Mouse (Mus musculus) neural tube, embryonic 15.5 days (tissue): Measurements from ENCODE around the gene Hist1h4f. TPM values are rescaled to one million over a fixed set of nuclear protein-coding genes. Genes with fewer than 3 reads are reported as not detected.
A peak's percentile ranks its signal among the peaks of the same experiment; 100 is the strongest.
"Not testable (repeated sequence)": the region's sequence is repeated elsewhere in the genome, so short reads cannot be mapped to it uniquely, and the experiment has no call there.

Source experiments
- ATAC-seq: fragments of 200-750 bp; cut with Nextera tagmentation; 2 replicates; pipeline ENCODE4 v1.8.0; 2017; ENCODE audit warnings: mild to moderate bottlenecking, moderate TSS enrichment, moderate library complexity; ENCODE audit not compliant: low FRiP score
- H3K27ac ChIP-seq: fragments of 300-500 bp; sonication (generic); replicated peaks from 2 replicates; pipeline ENCODE4 v1.5.1; 2015; ENCODE audit warnings: mild to moderate bottlenecking, inconsistent platforms
- H3K27me3 ChIP-seq: fragments of 300-500 bp; sonication (generic); replicated peaks from 2 replicates; pipeline ENCODE4 v1.6.1; 2015; ENCODE audit warnings: inconsistent platforms
- H3K36me3 ChIP-seq: fragments of 300-500 bp; sonication (generic); 2 replicates; pipeline ENCODE4 v1.6.1; 2015; ENCODE audit warnings: inconsistent platforms
- H3K4me1 ChIP-seq: fragments of 300-500 bp; sonication (generic); 2 replicates; pipeline ENCODE4 v1.6.1; 2015; ENCODE audit warnings: inconsistent platforms
- H3K4me2 ChIP-seq: fragments of 300-500 bp; sonication (generic); 2 replicates; pipeline ENCODE4 v1.6.1; 2015; ENCODE audit warnings: inconsistent platforms, mild to moderate bottlenecking, moderate library complexity
- H3K4me3 ChIP-seq: fragments of 300-500 bp; sonication (generic); replicated peaks from 2 replicates; pipeline ENCODE4 v1.5.1; 2015; ENCODE audit warnings: mild to moderate bottlenecking, inconsistent platforms
- H3K9ac ChIP-seq: fragments of 300-500 bp; sonication (generic); replicated peaks from 2 replicates; pipeline ENCODE4 v1.6.1; 2015; ENCODE audit warnings: mild to moderate bottlenecking, inconsistent platforms
- H3K9me3 ChIP-seq: fragments of 300-500 bp; sonication (generic); replicated peaks from 2 replicates; pipeline ENCODE4 v1.6.1; 2016; ENCODE audit warnings: inconsistent platforms
- WGBS: fragments of 180-500 bp; shearing (Covaris S2); methylation state at CpG from one replicate; pipeline ENCODE4 v1.1.7; 2015; ENCODE audit warnings: mixed read lengths; 5-methylcytosine and 5-hydroxymethylcytosine counted together
- polyA plus RNA-seq: library from polyadenylated mRNA; unstranded; fragments of >200 nt; fragmentation: Nextera tagmentation; extraction: Ambion mirVana; gene quantifications from 2 replicates; pipeline ENCODE4 v1.2.1, GENCODE M21; 2015

Hist1h4f gene
- not detected in 2 replicates for polyA plus RNA-seq

DNA sequence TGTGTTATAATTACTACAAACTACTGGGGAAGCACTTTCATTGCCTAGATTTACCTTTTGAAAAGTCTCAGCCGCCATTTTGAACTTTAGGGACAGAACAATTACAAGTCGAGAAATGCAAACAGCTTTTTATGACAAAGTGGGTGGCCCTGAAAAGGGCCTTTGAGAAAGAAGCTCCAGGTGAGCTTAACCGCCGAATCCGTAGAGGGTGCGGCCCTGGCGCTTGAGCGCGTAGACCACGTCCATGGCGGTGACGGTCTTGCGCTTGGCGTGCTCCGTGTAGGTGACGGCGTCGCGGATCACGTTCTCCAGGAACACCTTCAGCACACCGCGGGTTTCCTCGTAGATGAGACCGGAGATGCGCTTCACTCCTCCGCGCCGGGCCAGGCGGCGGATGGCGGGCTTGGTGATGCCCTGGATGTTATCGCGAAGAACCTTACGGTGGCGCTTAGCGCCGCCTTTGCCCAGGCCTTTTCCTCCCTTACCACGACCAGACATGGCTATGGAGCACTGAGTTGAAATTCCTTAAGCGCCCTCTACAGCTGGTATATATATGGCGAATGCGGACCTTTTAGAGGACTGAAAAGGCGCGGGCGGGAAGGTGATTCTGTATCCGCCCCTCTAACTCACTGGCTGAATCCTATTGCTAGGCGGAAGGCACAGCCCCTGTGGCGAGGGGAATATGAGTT is at the start of gene Hist1h4f:
Gene Hist1h4f (minus strand): TSS at position 503 of the 689 bp plus-strand sequence.
- peak within 1 kb of the TSS; percentile 49 for H3K4me3 ChIP-seq

DNA sequence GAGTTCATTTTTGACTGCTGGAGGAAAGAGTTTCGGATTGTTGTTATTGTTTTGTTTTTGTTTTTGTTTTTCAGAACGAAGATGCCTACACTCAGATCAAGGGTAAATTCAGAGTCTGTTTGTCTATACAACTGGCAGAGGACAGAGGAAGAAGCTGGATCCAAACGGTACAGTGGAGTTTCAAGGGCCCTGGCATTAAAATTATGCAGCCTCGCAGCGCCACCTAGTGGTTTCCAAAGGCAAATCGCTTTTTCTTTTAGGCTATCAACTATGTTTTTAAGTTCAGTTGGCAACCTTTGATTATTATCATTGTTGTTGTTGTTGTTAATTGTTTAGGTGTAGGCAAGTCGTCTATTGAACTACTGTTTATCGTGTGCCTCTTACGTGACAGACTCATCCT is 46.5 kb upstream of the Hist1h4f start:
- no peak overlapping the region for H3K4me3 ChIP-seq
- H3K4me1 ChIP-seq: no peaks in the 10 kb centered on the region
- no peak for ATAC-seq
- H3K36me3 ChIP-seq: no peaks in the 10 kb centered on the region
- no peak overlapping the region for H3K9ac ChIP-seq
- H3K9me3 ChIP-seq: no peaks in the 10 kb centered on the region
- no peaks in the 10 kb centered on the region for H3K27me3 ChIP-seq
- no peak overlapping the region for H3K27ac ChIP-seq
- 8% methylated on average over 9 of the region's 9 CpGs for WGBS
- H3K4me2 ChIP-seq: no peak overlapping the region

More for the DNA sequence above, at the start of gene Hist1h4f:
- under 1% methylated on average over 47 of the region's 47 CpGs for WGBS
- not testable (repeated sequence) for H3K27me3 ChIP-seq, H3K36me3 ChIP-seq, H3K9me3 ChIP-seq
- H3K27ac ChIP-seq: peak within 1 kb of the TSS; percentile 90
- H3K4me1 ChIP-seq: peaks cover 25% of the 10 kb centered on the region
- peak within 1 kb of the TSS; percentile 68 for H3K4me2 ChIP-seq
- H3K9ac ChIP-seq: peak within 1 kb of the TSS; percentile 51
- ATAC-seq: peak; percentile 90

DNA sequence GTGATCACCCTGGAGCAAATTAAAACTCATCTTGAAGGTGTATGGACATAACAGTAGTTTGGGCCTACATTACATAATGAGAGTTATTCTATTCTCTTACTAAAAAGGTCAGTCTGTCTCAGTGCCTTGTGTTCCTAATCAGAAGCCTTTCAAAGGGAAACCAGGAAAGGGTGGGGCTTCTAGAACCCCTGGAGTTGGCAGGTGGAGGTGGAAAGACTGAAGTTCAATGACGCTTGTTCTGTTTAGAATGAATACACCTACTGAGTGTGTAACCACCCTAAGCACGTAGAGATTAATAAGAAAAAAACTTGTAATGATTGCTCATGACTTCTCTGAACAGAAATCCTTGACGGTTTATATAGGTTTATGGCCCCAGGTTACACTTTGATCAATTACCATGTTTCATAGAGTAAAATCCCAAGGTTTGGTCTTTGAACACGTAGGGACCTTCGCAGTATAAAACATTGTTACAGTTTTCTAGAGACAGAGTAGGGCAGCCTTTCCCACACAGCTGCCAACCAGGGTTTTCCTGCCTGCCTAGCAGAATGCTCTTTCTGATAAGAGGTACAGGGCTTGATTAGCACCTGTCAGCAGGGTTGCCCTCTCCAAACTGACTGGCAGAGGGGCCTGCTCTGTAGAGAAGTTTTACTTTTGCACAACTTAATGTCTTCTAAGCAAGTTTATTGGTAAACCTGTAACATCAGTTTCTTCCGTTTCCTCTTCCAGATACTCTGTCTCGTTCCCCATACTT is 44.3 kb upstream of the Hist1h4f start:
- H3K27me3 ChIP-seq: no peaks in the 10 kb centered on the region
- H3K9ac ChIP-seq: no peak overlapping the region
- no peak overlapping the region for H3K4me3 ChIP-seq
- no peaks in the 10 kb centered on the region for H3K9me3 ChIP-seq
- H3K4me1 ChIP-seq: no peaks in the 10 kb centered on the region
- 86% methylated on average over 7 of the region's 7 CpGs for WGBS
- H3K27ac ChIP-seq: no peak overlapping the region
- ATAC-seq: no peak
- no peaks in the 10 kb centered on the region for H3K36me3 ChIP-seq
- H3K4me2 ChIP-seq: no peak overlapping the region

DNA sequence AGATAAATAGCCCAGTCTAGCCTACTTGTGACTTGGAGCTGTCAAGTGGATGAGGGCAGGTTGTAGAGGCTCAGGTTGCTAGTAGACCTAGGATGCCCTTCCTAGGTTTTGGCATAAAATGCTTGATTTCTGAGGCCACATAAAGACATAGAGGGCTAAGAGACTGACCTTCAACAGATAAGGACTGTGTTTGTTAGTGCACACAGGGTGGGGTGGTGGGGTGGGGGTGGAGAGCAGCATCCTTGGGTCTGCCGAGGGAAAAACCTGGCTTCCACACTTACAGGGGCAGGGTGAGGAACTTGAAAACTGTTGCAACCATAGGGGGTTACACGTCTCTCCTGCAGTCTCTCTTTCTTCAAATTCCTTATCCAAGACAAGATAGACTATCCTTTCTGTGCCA is 43.7 kb upstream of the Hist1h4f start:
- Histone ChIP-seq H3K27me3 (no peaks in the 10 kb centered on the region), H3K4me2 (no peak overlapping the region), H3K9me3 (no peaks in the 10 kb centered on the region), H3K9ac (no peak overlapping the region), H3K36me3 (no peaks in the 10 kb centered on the region), H3K27ac (no peak overlapping the region), H3K4me3 (no peak overlapping the region), H3K4me1 (no peaks in the 10 kb centered on the region)
- WGBS: 82% methylated on average over 2 of the region's 2 CpGs
- no peak for ATAC-seq

DNA sequence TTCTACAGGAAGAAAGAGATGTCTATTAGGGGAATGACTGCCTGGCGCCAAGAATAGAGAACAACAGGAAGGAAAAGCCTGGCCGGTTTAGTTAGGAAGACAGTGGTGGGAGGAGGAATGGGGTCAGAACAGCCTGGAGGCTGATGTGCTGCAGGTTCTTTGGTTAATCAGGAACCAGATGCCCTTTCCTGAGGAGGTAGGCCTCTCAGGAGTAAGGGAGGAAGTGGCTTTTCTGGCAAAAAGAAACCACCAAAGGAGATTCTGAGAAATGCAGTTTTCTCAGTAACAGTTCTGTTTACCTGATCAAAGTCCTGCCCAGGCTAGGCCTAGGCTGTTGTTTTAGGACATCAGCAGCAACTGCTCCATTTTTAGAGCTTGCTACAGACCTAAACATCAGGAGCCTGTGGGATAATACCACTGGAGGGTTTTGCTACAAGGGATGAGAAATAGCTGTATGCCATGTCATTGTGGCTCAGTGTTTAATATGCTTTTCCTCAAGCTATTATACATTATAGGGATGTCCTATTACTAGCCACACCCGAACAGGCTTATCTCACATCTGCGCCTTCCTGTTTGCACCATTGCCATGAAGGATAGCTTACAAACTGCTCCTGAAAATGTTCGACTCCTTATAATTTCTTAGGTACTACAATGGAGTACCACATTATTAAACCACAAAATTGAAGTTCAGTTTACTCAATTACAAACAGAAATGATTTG is 41.8 kb upstream of the Hist1h4f start:
- H3K4me3 ChIP-seq: no peak overlapping the region
- ATAC-seq: no peak
- H3K27me3 ChIP-seq: no peaks in the 10 kb centered on the region
- H3K36me3 ChIP-seq: no peaks in the 10 kb centered on the region
- no peak overlapping the region for H3K9ac ChIP-seq
- H3K4me2 ChIP-seq: no peak overlapping the region
- no peak overlapping the region for H3K27ac ChIP-seq
- H3K4me1 ChIP-seq: no peaks in the 10 kb centered on the region
- no peaks in the 10 kb centered on the region for H3K9me3 ChIP-seq
- 90% methylated on average over 5 of the region's 5 CpGs for WGBS

DNA sequence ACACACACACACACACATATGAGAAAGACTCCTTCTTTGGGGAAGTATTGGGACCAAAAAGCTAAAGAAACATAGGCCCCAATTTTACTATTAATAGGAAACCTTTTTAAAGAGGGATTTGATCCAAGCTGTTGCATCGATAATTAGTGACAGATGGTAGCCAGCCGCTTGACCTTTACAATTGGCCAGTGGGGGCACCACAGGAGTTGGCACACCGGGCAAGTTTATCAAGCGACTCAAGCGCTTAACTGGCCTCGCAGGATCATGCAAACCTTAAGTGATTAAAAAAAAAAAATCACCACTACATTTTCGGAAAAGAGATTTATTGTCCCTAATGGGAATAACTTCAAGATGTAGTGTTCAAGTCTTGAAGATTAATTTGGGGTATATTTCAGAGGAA is 41.2 kb upstream of the Hist1h4f start:
- no peak overlapping the region for H3K9ac ChIP-seq
- 92% methylated on average over 7 of the region's 7 CpGs for WGBS
- H3K27me3 ChIP-seq: no peaks in the 10 kb centered on the region
- no peaks in the 10 kb centered on the region for H3K36me3 ChIP-seq
- no peak overlapping the region for H3K27ac ChIP-seq
- H3K4me1 ChIP-seq: no peaks in the 10 kb centered on the region
- H3K9me3 ChIP-seq: no peaks in the 10 kb centered on the region
- H3K4me2 ChIP-seq: no peak overlapping the region
- ATAC-seq: no peak
- H3K4me3 ChIP-seq: no peak overlapping the region

DNA sequence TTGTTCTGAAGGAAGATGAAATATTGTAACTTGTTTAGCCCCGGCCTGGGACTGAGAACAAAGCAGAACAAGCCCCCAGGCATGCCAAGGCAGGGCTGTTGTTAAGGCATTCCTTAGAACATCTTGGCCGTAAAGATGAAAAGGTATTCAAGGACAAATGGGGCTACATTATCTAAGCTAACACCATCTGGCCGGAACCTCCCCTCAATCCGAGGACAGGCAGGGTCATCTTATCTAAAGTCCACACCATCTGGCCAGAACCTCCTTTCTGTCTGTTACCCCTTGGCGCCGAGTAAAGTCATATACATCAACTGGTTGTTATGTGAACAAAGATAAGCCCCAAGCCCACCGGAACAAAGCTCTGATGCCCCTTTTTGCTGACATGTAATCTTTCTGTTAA is 40.4 kb upstream of the Hist1h4f start:
- not testable (repeated sequence) for H3K36me3 ChIP-seq, H3K4me2 ChIP-seq, H3K9ac ChIP-seq, H3K4me1 ChIP-seq, H3K4me3 ChIP-seq, ATAC-seq, H3K27me3 ChIP-seq, H3K9me3 ChIP-seq, H3K27ac ChIP-seq
- 85% methylated on average over 7 of the region's 7 CpGs for WGBS

DNA sequence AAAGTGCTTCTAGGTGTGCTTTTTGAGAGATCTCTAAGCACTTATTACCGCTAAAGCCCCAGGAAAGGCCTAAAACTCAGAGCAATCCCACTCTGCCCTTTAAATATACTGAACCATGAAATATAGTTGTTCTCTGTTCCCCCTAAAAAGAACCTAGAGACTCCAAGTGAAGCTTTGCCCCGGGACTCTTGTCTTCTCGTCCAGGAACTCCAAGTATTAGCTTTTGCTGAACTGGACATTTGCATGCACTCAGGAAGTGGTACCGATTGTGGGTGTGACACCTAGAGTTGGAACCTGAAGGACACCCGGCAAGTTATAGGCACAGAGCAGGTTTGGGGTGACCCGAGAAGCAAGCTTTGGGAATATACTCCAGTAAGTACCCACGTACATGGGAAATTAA is 39.8 kb upstream of the Hist1h4f start:
- Histone ChIP-seq H3K9me3 (no peaks in the 10 kb centered on the region), H3K27me3 (no peaks in the 10 kb centered on the region), H3K4me2 (no peak overlapping the region), H3K36me3 (no peaks in the 10 kb centered on the region), H3K27ac (no peak overlapping the region), H3K4me1 (peaks cover 7% of the 10 kb centered on the region), H3K4me3 (no peak overlapping the region), H3K9ac (no peak overlapping the region)
- ATAC-seq: no peak
- 97% methylated on average over 7 of the region's 7 CpGs for WGBS

DNA sequence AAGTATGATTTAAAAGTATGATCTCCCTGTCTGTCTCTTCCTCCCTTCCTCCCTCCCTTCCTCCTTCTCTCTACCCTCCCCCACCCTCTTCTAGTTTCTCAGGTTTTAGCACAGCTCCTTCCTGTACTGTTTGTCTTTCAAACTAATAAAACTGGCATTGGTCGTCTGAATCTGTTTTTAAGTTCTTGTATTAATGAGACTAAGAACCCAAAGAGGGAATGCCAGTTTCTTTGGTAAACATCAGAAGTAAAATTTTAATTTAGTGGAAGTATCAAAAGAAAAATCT is 35.4 kb upstream of the Hist1h4f start:
- ATAC-seq: no peak
- WGBS: 3% methylated on average over 1 of the region's 1 CpGs
- peaks cover 28% of the 10 kb centered on the region for H3K4me1 ChIP-seq
- no peaks in the 10 kb centered on the region for H3K36me3 ChIP-seq
- H3K4me2 ChIP-seq: peak overlapping the region; percentile 87
- H3K9me3 ChIP-seq: no peaks in the 10 kb centered on the region
- peak overlapping the region; percentile 31 for H3K4me3 ChIP-seq
- peak overlapping the region; percentile 74 for H3K27ac ChIP-seq
- no peaks in the 10 kb centered on the region for H3K27me3 ChIP-seq
- H3K9ac ChIP-seq: peak overlapping the region; percentile 21; the same call in 1 of the 2 replicates

DNA sequence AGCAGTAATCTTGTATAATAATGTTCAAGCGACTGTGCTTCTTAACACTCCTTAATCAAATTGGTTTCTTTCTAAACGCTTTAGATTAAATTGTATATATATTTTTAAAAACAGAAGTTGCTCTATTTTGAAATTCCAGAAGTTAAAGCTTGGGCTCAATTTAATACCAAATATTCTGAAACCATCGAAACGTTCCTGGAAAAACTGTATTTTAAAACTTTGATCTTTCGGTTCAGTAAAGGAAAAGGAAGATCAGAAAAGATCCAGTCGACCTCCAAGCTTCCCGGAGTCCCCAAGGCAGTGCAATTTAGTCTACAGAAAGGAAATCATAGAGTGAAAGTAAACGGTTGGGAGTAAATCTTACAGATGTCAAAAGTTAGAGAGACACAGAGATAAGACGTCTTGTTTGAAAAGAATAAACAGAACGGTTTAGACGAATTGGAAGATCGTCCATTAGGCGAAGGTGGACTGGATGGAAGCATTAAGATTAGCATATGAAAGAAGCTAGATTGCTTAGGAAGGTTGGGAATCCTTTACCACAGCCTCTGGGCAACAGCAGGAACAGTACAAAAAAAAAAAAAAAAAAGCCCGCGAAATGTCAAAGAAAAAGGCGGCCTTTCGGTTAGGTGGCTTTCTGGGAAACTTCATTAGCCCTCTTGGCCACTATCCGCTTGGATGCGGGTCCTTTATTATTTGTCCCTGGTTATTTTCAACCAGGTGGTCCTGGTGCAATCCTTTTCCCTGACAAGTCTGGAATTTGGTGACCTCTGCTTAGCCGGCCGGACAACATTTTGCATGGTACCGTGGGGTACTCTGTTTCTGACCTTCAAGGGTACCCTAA is 34.9 kb upstream of the Hist1h4f start:
- Histone ChIP-seq H3K36me3 (no peaks in the 10 kb centered on the region), H3K27me3 (no peaks in the 10 kb centered on the region), H3K9me3 (no peaks in the 10 kb centered on the region), H3K27ac (peak overlapping the region; percentile 90), H3K4me3 (peak overlapping the region; percentile 31), H3K4me2 (peak overlapping the region; percentile 87), H3K9ac (peak overlapping the region; percentile 21), H3K4me1 (peaks cover 31% of the 10 kb centered on the region)
- ATAC-seq: no peak
- under 1% methylated on average over 22 of the region's 22 CpGs for WGBS

DNA sequence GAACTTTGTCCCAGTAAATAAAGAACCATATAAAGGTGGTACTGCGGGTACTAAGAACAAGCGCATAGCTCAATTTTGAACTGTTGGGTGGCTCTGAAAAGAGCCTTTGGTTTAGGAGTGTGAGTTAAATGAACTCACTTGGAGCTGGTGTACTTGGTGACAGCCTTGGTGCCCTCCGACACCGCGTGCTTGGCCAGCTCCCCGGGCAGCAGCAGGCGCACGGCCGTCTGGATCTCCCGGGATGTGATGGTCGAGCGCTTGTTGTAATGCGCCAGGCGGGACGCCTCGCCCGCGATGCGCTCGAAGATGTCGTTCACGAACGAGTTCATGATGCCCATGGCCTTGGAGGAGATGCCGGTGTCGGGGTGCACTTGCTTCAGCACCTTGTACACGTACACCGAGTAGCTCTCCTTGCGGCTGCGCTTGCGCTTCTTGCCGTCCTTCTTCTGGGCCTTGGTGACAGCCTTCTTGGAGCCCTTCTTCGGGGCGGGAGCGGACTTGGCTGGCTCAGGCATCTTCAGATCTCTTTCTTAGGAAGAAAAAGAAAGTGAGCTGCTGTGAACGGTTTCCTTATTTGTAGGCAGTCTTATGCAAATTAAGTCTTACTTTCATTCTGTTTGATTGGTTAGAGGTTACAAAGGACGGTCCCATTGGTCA is 34.1 kb upstream of the Hist1h4f start:
- peak overlapping the region; percentile 87 for H3K4me2 ChIP-seq
- H3K9me3 ChIP-seq, H3K36me3 ChIP-seq, H3K27me3 ChIP-seq: not testable (repeated sequence)
- H3K4me3 ChIP-seq: peak overlapping the region; percentile 47
- peak; percentile 92 for ATAC-seq
- peak overlapping the region; percentile 90 for H3K27ac ChIP-seq
- under 1% methylated on average over 26 of the region's 36 CpGs for WGBS
- peak overlapping the region; percentile 61 for H3K9ac ChIP-seq
- peaks cover 31% of the 10 kb centered on the region for H3K4me1 ChIP-seq
